Mouse (Mus musculus): ENCODE measurements around the gene Kcnj10.

Kcnj10 gene

GRCm38 (mm10) chr1:172333512-172333911, 7.5 kb upstream of the Kcnj10 start:
- DNase-seq = peak; percentile 48

DNA sequence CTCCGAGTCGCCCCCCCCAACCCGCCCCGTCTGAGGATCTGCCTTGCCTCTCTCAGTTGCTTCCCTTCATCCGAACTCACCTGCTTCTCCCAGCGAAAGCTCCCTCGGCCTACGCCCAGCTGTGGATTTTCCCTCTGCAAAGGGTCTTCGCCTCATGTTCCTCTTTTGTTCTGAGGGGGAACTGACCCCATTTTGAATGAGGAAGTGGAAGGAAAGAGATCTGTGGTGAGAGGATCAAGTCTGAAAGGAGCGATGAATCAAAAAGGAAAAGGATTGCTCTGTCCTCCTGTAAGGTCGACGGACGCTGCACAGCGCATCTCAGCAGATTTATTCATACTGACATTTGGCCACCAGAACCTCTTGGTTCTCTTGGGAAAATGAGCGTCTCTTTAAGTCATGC, 5.2 kb upstream of the Kcnj10 start:
- DNase-seq = peak; percentile 24

- DNase-seq = peak; percentile 86
These were observed 3.4 kb upstream of the Kcnj10 start for GRCm38 (mm10) chr1:172337411-172338185.

DNA sequence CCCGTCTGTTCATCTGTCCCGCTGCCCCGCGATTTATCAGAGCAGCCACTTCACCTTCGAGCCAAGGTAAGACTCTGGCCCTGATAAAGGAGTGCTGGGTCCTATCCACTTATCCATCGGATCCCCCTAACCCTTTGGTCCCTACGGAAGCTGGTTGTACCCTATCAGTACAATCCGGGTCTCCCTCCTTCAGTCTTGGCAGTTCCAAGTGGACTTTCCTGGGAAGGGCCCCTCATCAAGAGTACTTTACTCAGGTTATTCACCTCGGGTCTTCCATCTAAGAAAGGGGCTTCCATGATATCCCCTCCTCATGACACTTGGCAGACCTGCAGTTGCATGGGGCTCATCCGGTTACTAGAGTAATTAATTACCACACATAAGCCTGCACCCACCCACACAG, 376 bp downstream of the Kcnj10 start:
- peak; percentile 47 for DNase-seq

DNA sequence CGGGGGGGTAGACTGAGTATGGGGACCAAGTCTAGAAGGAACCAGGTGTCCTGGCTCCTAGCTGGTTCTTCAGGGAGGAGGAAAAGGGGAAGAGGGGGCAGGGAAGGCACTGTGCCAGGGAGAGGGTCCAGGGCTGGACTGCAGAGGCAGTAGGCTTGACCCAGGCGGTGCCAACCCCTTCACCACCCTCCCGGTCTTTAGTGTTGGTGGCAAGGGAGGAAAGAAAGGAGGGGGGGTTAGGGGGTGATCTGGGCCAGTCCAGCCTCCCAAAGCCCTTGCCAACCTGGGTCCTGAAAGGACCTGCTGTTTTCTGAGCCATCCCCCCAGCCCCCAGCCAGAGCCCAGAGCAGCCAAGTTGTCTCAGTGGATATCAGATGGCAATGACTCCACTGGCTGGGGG, 1.7 kb downstream of the Kcnj10 start:
- DNase-seq = peak; percentile 55

GRCm38 (mm10) chr1:172343914-172344313, 2.9 kb downstream of the Kcnj10 start:
- DNase-seq = peak; percentile 44

DNA sequence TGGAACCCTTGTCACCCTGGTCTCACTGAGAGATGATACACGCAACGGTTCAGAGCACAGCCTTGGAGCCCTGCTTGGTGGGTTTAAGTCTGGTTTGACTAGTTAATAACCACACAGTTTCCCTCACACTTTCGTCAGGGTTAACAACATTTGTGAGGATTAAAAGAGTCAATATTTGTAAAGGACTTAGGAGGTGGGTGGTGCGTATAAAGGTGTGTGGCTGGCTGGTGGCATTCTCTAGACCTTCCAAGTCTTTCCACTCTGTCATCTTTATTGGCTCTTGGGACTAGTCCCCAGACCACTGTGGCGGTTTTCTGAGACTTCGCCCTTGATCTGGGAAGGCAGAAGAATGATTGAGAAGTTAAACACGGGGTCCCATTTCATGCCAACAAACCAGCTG, 3.8 kb downstream of the Kcnj10 start:
- DNase-seq = no peak

DNA sequence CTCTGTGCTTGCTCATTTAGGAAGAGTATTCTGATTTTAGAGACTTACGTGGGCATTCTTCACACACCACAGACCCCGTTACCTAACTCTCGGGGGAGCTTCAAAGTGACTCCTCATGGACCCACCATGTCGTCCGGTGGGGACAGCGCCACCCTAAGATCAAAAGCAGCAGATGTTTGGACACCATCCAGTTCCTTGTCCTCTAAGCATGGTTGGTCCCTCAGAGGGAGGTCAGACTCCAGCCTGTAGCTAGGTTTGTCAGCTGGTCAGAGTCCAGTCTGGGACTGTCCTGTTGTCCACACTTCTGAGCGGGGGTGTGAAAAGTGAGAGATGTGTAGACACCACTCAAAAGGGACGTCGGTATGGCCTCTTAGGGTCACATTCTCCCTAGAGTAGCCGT, 5.7 kb downstream of the Kcnj10 start:
- no peak for DNase-seq

- DNase-seq = no peak
These were observed 6.4 kb downstream of the Kcnj10 start for GRCm38 (mm10) chr1:172347382-172347781.

GRCm38 (mm10) chr1:172349504-172349903, 8.5 kb downstream of the Kcnj10 start:
- no peak for DNase-seq

GRCm38 (mm10) chr1:172349916-172350812, 9.2 kb downstream of the Kcnj10 start:
- peak; percentile 45 for DNase-seq

- DNase-seq = no peak
These were observed 11.0 kb downstream of the Kcnj10 start for GRCm38 (mm10) chr1:172352001-172352400.

- DNase-seq = no peak
These were observed 11.4 kb downstream of the Kcnj10 start for GRCm38 (mm10) chr1:172352453-172352852.

DNA sequence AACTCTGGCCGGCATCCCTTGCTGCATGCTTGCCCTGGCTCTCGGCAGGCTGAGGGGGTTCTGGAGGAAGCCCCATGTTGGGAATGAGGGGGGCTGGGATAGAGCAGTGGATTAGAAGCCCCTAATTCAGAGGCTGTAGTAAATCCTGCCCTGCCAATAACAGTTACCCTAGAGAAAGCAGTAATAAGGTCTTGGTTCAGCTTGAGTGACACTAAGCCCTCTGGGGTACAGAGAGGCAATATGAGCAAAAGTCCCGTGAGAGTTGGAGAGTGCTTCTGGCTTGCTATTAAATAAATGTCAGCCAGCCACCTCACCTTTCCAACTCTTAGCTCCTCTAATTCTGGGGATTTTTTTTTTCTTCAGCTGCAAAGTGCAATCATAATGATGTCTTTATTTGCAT, 14.3 kb downstream of the Kcnj10 start:
- DNase-seq = no peak

DNA sequence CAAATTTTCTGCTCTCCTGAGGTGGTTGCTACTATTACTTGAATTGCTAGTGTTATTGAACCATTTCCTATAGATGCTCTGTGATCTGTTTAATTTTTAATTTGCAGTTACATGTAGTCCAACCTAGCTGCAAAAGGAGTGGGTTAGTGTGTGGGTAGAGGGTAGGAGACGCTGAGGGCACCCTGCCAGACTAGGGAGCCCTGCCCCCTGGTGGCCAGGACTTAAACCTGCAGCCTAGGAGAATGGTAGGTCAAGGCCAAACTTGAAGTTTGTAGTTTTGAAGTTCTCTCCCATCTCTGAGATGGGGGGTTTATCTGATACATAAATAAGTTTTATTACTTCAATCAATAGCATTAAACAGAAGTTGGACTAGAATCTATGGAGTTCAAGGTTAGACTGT, 16.5 kb downstream of the Kcnj10 start:
- DNase-seq = peak; percentile 75

DNA sequence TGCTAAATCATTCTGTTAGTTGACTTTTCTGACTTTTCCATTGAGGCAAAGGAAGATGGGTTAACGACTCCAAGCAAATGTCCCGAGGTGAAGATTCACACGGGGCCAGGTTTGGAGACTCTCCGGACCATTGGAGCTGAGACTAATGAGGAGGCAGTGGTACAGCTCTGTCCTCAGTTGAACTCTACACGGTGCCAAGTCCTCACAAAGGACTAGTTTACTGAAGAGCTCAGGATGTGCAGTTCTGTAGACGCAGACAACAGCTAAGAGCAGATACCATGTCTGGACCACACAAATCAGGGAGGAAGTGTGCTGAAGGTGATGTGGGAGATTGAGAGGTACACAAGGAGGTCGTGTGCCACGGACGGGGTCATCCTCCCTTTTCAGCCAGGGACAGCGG, 17.3 kb downstream of the Kcnj10 start:
- DNase-seq = no peak

GRCm38 (mm10) chr1:172364684-172365083, 23.7 kb downstream of the Kcnj10 start:
- peak; percentile 68 for DNase-seq

DNA sequence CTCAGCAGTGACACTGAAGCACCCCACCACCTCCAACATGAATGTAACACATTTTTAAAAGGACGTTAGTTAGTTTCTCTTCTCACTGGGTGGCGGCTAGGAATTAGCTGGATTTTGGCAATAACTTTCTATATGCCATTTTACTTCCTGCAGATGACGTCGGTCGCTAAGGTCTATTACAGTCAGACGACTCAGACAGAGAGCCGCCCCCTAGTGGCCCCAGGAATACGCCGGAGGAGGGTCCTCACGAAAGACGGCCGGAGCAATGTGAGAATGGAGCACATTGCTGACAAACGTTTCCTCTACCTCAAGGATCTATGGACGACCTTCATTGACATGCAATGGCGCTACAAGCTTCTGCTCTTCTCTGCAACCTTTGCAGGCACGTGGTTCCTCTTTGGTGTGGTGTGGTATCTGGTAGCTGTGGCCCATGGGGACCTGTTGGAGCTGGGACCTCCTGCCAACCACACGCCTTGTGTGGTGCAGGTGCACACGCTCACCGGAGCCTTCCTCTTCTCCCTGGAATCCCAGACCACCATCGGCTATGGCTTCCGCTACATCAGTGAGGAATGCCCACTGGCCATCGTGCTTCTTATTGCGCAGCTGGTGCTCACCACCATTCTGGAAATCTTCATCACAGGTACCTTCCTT, 27.9 kb downstream of the Kcnj10 start:
- DNase-seq = no peak

GRCm38 (mm10) chr1:172376198-172376667, 35.2 kb downstream of the Kcnj10 start, which contains the start of gene Pigm:
Pigm (plus strand) TSS chr1:172376546.
- DNase-seq = peak; percentile 98

DNA sequence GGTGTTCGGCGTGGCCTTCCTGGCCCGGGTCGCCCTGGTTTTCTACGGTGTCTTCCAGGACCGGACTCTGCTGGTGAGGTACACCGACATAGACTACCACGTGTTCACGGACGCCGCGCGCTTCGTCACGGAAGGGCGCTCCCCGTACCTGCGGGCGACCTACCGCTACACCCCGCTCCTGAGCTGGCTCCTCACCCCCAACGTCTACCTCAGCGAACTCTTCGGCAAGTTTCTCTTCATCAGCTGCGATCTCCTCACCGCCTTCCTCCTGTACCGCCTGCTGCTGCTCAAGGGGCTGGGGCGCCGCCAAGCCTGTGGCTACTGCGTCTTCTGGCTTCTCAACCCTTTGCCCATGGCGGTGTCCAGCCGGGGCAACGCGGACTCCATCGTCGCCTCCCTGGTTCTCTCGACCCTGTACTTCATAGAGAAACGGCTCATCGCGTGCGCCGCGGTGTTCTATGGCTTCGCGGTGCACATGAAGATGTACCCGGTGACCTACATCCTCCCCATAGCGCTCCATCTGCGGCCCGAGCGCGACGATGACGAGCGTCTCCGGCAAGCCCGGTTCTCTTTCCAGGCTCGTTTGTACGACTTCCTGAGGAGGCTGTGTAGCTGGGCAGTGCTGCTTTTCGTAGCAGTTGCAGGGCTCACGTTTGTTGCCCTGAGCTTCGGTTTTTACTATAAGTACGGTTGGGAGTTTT, 35.9 kb downstream of the Kcnj10 start:
- peak; percentile 59 for DNase-seq

GRCm38 (mm10) chr1:172380066-172380465, 39.1 kb downstream of the Kcnj10 start:
- DNase-seq = no peak

DNA sequence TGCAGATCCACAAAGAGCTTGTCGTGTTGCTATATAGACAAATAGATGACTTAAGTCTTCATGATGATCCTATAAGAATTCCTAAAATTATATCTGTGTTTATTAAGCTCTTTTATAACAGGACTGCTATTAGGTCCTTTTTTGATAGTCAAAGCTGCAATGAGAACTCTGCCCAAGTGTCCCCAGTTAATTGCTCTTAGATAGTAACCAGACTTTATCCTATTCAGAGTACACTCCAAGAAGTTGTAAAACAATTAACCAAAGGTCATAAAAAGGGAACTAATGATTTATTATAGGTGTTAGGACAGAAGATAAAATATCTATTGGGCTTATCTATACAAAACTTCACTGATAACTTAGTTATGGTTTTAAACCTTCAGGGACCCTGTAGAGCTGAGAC, 41.1 kb downstream of the Kcnj10 start:
- no peak for DNase-seq

GRCm38 (mm10) chr1:172387246-172387645, 46.2 kb downstream of the Kcnj10 start:
- DNase-seq = no peak

Measured in cerebellum, adult 9-10 months (tissue).